Mouse (Mus musculus) left cerebral cortex, adult 9 months (tissue): ENCODE results near the gene Arhgef15.
A peak's percentile ranks its signal among the peaks of the same experiment; 100 is the strongest.
"Not testable (repeated sequence)": the region's sequence is repeated elsewhere in the genome, so short reads cannot be mapped to it uniquely, and the experiment has no call there.

Experiments
- DNase-seq, 2 experiments: peaks; one replicate each; pipeline ENCODE4 v3.0.0; 2022; ENCODE audit warnings: low spot score in 2 of 2

The Arhgef15 gene

DNA sequence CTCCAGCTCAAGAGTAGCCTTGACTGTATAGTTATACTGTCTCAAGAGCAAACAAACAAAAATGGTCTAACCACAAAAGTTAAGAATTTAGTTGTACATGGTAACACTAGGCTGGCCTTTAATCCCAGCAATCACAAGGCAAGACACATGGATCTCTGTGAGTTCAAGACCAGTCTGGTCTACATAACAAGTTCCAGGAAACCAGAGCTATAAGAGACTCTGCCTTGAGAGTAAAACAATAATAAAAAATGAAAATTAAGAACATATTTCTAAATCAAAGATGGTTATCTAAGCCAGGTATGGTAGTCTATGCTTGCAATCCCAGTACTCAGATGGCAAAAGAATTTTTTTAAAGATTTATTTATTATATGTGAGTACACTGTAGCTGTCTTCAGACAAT is 7.8 kb upstream of the Arhgef15 start:
- no peak for DNase-seq

DNA sequence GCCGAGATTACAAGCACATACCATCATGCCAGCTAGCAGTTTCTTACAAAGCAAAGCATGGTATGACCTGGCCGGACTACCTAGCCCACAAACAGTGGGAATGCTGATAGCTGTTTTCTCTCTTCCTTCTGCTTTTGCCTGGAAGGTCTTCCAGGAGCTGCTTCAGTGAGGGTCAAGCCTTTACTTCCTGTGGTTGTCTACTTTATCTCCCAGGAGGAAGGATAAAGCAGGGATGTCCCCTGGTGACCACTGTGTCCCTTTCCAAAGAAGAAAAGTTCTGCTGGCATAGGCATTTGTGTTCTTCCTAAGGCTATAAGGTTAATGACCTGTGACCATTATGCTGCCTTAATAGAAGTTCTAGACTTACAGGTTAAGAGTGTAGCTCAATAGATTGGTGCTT is 6.1 kb upstream of the Arhgef15 start:
- no peak for DNase-seq

DNA sequence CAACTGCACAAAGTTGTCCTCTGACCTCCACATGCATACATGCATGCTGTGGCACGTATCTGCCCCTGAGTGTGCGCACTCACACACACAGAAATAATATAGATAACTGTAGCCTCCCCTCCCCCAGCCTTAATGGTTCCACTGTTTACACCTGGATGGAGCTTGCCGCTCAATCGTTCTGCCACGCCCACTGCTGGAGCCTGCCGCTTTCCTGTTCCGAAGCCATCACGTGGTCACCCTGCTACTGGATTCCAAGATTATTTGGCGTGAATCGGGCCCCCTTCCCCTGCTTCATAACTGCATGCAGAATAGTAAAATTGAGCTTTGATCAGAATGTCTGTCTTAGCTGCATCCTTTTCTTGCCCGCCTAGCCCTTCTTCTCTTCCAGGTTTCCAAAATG is 4.9 kb upstream of the Arhgef15 start:
- DNase-seq = not testable (repeated sequence)

DNA sequence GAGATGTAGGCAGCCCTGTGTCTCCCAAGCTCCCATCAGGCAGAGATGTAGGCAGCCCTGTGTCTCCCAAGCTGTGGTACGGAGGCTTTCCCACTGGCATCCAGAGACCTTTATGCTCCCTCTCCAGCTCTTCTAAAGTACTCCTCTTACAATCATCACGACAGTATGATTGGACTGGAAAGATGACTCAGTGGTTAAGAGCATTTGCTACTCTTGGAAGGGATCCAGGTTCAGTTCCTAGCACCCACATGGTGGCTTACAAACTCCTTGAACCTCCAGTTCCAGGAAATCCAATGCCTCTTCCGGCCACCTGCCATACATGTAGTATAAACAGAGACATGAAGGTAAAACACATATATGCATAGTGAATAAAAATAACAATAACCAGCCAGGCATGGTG is 4.3 kb upstream of the Arhgef15 start:
- DNase-seq = no peak

DNA sequence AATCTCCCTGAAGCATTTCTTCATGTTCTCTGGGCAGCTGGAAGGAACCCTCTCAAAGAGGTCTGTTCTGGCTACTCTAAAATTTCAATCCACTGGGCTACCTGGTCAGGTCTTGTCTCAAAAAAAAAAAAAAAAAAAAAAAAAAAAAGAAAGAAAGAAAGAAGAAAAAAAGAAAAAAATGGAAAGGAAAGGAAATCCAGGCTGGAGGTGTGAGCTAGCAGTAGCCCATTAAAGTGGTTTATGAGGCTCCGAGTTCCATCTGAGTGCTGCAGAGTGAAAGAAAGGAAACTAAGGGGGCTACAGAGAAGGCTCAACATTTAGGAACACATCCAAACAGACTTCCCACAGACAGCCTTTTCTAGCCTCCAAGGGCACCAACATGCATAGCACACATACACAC is 691 bp upstream of the Arhgef15 start:
- DNase-seq = no peak

DNA sequence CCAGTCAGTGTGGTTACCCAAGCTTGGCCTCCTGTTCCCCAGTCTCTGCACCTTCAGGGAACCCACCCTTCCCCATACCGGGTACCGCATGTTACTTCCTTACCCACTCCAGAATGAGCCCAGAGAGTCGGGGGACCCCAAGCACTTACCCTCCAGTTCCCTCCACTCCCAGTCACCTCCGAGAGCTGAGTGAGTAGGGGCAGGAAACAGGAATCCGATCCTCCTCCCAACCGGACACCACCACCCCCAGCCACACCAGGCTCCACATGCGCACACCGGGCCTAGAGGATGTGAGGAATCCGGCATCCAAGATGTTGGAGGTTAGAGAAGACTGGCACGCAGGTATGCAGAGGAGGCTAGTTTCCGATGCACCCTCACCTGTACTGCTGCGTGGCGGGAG is 583 bp downstream of the Arhgef15 start:
- DNase-seq = no peak

DNA sequence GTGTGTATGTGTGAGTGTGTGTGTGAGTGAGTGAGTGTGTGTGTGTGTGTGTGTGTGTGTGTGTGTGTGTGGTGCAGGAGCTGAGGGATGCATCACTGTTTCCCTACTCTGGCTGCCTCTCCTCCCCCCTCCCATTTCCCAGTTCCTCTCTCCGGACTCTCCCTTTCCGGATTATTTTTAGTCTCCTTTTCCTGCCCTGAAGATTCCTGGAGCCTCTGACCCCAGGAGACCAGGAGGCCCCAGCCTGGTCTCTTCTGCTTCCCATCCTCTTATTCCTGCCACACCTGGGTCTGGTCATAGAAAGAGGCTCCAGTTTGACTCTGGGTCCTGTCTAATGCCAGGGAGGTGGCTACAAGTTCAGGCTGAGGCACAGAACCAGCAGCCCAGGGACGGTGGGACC is 1.2 kb downstream of the Arhgef15 start:
- no peak for DNase-seq

DNA sequence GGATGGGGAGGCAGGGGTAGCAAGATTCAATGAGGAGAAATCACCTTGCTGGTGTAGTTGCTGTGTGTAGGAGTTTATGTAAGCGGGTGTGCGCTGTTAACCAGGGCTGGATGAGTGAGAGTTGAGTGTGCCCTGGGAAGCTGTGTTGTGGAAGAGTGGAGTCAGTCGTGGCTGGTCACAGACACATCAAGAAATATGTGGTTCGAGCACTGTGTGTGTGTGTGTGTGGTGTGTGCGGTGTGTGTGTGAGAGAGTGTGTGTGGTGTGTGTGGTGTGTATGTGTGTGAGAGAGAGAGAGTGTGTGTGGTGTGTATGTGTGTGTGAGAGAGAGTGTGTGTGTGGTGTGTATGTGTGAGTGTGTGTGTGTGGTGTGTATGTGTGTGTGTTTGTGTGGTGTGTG is 1.8 kb downstream of the Arhgef15 start:
- no peak for DNase-seq

DNA sequence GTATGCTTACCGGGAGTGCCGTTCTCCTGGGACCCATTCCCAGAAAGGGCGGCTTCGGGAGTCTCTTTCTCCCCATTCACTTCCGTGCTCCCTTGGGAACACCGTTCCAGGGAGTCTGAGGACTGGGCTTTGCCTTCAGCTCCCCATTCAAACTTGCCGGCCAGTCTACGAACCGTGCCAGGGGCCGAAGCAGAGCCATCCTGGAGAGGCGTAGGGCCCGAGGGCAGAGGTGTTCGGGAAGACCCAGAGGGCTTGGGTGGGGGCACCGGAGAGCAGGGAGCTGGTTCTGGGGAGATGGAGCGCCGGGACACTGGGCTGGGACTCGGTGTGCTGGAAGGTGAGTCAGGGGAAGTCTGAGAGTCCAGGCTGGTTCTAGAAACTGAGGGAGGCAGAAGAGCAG is 2.9 kb downstream of the Arhgef15 start:
- DNase-seq = no peak

DNA sequence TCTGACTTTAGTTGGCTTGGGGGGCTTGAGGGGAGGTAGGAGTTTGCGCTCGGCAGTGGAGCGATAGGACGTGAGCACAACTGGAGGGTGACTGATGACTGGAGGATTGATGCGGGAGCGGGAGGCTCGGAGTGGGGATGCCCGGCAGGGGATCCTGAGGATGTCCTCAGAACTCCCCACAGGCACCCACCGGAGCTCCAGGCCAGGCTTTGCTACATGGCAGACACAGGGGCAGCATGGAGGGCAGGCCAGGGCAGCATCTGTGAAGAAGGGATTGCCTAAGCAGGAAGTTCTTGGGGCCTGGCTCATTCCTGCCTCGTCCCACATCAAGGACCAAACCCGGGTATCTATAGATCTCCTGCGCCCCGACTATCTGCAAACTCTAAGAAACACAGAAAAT is 3.4 kb downstream of the Arhgef15 start:
- no peak for DNase-seq

DNA sequence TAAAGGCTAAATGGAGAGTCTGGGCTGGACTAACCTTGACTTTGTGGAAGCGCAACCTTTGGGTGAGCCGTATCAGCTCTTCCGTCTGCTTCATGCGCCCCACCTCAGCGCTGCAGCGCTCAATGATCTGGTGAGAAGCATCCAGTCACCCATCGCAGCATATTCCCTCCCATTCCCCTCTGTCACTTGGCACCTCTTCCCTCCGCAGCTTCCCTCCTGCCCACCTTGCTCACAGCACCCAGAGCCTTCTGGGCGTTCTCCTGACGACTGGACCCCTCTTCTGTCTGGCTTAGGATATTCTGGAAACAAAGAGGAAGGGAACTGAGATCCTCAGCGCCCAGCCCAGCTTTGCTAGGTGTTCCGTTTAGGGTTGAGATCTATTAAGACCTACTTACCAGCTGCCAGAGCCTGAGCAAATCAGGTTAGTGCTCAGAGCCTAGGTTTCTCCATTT is 9.7 kb downstream of the Arhgef15 start:
- DNase-seq = peak in 1 of 2 experiments; percentile 43

DNA sequence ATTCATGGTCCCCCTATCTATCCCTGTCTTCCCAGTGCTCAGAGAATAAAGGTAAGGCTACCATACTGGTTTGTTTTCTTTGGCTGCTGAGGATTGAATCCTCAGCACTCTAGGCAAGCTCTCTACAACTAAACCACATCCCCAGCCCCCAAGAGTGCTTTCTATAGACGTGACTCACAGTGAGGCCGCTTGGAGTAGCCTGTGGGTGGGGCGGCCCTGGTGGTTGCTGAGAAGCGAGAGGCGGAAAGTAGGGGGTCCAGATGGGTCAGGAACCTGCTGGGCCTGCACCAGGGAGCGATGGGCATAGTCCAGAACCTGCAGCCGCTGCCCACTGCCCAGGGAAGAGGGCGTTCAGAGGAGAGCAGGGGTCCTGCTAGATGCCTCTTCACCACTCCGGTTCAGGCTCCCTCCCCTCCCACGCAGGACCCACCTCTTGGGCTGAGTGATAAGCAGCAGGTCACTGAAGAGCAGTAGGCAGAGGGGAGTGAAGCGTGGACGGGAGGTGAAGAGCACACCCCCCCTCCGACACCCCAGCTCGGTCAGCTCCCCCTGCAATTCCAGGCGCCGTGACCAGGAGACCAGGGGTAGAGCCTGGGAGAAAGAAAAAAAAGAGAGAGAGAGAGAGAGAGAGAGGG is 10.4 kb downstream of the Arhgef15 start:
- peak in 1 of 2 experiments; percentile 64 for DNase-seq

DNA sequence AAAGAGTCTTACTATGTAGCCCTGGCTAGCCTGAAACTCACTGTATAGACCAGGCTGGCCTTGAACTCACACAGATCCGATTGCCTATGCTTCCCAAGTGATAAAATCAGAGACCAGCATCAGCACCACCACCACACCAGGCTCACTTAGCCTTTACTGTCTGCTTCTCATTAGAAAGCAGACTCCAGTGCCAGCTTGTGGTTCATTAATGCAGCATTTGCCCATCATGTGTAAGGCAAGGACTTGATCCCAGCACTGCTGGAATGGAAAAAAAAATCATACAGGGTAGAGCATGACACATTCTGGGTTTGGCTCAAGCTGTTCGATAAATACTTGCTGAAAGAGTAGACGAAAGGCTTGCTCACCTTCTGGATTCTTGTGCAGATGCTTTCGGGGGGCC is 11.3 kb downstream of the Arhgef15 start:
- DNase-seq = no peak

DNA sequence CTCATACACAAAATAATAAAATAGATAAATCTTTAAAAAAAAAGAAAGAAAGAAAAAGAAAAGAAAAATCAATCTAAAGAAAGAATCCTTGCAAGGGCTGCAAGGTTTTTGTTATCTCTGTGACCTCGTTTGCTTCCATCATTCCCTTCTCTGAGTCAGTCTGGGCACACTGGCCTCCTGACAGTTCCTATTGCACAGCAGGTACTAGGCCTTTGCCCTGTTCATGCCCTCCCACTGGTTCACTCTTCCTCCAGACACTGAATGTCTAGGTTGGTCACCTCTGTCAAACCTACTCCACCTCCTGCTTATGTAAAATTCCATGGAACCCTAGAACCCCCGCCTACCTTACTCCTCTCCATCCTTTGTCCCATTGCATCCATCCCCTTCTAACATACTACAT is 12.0 kb downstream of the Arhgef15 start:
- no peak for DNase-seq

DNA sequence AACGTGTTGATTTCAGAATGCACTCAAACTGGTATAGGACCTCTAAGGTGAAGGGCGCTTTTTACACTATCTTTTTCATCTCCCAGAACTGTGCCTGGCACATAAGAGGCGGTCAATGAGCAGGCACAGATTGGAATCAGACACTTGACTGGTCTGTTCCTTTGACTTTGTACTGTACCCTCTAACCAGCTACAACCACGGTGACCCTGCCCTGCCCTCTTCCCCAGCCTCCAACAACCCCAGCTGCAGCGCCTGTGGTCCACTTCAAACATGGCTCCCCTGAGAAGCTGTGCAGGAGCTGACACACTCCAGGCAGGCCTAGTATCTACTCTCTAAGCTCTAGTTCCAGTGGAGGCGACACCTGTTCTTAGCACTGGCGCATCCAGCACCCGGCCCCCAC is 14.5 kb downstream of the Arhgef15 start:
- no peak for DNase-seq

DNA sequence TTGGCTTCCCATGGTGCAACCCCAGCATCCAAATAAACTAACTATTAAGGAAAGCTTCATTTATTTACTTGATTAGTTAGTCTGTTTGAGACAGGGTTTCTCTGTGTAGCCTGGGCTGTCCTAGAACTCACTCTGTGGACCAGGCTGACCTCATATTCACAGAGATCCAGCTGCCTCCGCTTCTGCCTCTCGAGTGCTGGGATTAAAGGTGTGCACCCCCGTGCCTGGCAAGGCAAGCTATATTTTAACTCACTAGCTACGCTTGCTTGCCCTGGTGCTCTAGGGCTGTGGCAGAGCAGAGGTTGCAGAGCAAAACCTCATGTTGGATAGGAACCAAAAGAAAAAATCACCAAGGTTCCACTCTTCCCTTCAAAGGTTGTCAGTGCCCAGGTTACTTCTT is 16.8 kb downstream of the Arhgef15 start:
- no peak for DNase-seq

DNA sequence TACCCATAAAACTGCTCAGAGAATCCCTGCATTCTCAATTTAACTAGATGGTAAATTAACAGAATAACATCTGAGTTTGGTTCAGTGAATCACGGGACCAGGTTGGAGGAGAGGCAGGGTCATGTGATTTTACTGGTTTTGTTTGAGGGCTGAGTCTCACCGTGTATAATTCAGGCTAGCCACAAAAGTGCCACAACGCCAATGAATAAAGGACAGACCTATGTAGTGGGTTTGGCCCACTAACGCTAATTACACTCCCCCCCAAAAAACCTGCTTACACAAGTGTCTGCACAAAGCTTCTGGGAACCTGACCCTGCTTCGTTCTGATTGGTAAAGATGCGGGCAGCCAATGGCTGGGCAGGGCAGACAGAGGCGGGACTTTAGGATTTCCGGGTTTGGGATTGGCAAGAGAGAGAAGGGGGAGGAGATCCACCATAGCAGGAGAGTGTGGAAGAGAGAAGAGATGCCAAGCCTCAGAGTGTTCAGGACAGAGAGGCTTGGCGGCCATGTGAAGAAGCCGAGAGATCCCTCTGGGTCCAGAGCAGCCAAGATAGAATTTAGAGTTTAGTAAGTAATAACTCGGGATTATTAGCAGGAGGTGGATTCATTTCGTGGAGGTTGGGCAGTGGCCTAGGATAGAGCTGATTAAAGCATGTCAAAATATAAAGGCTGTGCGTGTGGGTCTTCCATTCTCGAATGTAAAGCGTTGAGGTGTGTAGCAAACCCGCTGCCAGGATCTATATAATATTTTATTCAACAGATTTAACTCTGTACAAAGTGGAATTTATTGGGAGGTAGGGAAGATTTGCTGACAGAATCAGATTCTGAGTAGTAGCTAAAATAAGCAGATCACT is 17.6 kb downstream of the Arhgef15 start:
- peak; percentile 83 to 94 for DNase-seq

DNA sequence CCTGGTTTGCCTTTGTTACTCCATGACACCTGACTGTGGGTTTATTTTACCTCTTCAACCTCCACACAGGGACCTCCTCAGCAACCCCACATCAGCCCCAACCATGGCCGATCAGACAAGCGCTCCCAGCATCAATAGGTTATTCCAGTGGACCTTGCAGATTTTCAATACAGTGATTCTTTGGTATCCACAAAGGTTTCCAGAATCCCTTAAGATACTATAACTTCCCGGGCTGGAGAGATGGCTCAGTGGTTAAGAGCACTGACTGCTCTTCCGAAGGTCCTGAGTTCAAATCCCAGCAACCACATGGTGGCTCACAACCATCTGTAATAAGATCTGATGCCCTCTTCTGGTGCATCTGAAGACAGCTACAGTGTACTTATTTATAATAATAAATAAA is 20.3 kb downstream of the Arhgef15 start:
- DNase-seq = not testable (repeated sequence)

DNA sequence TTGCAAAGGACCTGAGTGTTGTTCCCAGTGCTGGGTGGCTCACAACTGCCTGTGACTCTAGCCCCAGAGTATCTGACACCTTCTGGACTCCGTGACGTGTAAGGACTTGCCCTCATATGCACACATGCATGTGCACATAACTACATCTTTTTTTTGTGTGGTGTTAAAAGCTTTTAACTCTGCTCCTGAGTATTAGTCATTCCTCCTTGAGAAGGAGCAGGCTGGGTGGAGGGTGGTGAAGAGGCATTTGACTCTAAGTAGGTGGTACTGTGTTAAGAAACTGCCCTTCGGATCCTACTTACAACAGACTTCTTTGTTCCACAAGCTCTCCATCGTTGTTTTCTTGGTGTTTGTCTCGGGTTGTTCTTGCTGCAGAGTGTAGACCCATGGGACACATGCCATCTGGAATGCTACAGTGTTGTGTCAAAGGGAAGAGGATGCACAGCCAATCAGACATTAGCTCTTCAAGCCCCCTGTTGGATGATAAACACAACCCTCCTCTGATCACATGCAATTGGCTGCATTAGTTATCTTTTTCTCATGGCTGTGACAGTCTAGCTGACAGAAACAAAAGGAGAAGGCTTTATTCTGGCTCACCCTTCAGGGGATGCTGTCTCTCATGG is 23.3 kb downstream of the Arhgef15 start:
- DNase-seq = no peak

DNA sequence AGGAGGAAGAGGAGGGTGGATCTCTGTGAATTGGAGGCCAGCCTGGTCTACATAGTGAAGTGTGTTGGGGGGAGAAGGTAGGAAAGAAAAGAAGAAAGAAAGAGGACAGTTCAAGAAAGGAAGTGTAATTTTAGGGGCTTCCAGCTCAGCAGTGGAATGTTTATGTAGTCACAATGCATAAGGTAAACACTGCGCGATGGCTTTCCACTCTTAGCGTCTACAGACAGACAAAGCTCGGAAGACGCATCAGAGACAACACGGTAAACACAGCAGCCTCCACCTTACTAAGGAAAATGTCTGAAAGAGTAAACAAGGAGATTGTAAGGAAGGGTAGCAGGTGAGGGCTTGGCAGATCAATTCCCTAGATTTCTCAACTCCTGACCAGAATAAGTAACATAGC is 27.3 kb downstream of the Arhgef15 start:
- DNase-seq = no peak

DNA sequence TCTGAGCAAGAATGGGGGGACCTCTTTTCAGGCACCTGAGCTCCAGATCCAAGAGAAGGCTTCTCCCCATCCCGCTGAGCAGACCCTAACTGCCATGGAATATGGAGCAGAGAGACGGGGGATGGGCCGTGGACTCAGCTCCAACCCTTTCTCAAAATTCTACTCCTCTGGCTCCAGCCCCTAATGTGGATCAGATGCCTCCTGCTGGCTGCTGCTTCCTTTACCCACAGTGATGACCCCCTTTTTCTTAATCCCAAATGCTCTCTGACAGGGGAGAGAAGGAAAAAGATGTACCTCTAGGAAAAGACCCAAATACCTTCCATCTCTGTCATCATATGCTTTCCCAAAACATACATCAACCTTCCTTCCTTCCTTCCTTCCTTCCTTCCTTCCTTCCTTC is 30.3 kb downstream of the Arhgef15 start, which contains the start of gene Odf4:
Gene Odf4 (minus strand): TSS at position 101 of the 400 bp plus-strand sequence.
- DNase-seq = no peak

DNA sequence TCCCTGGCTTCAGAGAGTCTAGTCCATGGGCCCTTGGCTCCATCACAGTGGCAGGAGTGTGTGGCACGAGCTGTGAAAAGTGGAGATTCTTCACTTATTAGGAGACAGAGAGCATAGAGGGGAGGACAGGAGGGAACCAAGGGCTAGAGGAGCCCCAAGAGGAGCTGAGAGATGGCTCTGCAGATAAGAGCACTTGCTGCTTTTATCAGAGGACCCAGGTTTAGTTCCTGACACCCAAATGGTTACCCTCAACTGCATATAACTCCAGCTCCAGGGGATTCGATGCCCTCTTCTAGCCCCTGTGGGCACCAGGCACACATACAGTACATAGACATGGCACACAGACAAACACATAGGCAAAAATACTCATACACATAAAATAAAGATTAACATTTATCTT is 32.5 kb downstream of the Arhgef15 start:
- no peak for DNase-seq

DNA sequence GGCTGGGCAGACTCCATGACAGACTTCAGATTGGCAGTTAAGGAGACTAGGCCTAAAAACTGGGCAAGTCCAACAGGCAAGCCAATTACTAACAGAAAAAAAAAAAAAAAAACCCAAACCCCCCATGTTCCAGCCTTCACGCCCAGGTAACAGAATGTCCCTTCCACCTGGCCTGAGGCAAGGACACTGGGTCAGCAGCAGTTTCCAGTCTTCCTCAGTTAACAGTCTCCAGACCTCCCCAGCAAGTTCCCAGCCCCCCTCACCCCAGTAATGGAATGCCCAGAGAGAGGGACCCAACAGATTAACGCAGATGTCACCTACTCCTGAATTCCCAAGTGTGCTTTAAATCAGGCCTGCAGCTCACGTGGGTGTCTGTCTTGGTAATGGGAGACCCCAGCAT is 34.1 kb downstream of the Arhgef15 start:
- no peak for DNase-seq
